Mouse (Mus musculus) cerebellum, adult (tissue): ENCODE measurements around the gene Crybb3.

Source experiments
- ATAC-seq: cut with Nextera tagmentation; 2 replicates; pipeline ENCODE4 v1.9.2; 2017; ENCODE audit warnings: mild to moderate bottlenecking, moderate library complexity, mixed read lengths; ENCODE audit not compliant: insufficient number of reproducible peaks, low FRiP score, low TSS enrichment

Crybb3 gene

DNA sequence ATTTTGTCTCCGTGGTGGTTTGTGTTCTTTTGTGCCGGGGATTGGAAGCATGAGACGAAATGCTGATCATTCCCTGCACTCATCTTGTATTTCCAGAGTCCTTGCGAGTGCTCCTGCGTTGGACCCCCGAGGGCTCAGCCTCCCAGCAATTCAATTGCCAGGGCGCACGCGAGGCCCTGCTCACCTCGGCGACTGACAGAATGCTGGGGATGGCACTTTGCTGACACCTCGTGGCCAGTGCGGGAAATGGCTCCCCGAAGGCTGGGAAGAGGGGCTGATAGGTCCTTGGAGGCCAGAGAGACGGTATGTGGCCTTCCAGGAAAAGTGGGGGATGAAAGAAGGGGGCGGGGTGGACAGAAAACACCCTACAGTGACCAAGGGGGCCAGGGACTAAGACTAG is 27.1 kb downstream of the Crybb3 start:
- peak; percentile 36; the same call in 1 of the 2 replicates for ATAC-seq

- no peak for ATAC-seq
Observed at GRCm38 (mm10) chr5:113050581-113051185, 30.7 kb downstream of the Crybb3 start.

- no peak for ATAC-seq
Observed at GRCm38 (mm10) chr5:113049876-113050275, 31.5 kb downstream of the Crybb3 start.

- no peak for ATAC-seq
Observed at GRCm38 (mm10) chr5:113045511-113046273, 35.7 kb downstream of the Crybb3 start.

- peak; percentile 71 for ATAC-seq
Observed at GRCm38 (mm10) chr5:113043531-113043930, 37.9 kb downstream of the Crybb3 start.

DNA sequence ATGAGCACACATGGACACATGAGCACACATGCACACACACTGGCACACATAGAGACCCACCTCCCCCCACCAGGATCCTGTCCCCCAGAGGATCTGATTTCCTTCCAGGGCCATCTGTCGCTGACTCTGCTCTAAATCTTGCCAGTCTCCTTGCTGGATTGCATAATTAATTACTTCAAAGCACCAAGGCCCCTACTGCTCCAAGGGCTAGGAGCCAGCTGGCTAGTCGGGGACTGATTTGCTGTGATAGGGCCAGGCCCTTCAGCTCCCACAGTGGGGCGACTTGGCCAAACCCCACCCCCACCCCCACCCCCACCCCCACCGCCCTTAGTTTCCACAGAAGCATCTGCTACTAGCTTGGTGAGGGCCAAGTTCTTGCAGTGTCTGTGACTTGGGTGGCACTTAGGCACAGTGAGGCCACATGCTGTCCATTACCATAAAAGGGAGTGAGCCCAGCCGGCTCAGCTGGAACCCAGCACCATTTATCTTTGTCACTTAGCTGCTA is 39.8 kb downstream of the Crybb3 start:
- ATAC-seq: peak; percentile 74

DNA sequence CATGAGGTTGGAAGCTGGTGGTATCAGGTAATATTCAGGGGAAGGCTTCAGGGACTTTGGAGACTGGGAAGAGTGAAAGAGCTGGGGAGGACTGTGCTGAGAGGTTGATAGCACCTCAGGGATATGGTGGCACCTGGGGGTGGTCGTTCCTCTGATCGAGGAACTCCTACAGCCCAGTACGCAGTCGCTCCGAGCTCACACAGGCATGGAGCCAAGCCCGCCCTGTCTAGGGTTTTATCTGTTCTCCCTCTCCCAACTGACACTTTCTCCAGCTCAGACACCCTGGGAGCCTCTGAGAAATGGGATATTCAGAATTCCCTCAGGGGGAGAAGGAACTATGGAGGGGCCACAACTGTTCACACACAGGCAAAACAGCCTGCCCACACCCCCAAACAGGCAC is 40.6 kb downstream of the Crybb3 start:
- ATAC-seq: no peak

GRCm38 (mm10) chr5:113038601-113039000 is 42.8 kb downstream of the Crybb3 start:
- no peak for ATAC-seq

GRCm38 (mm10) chr5:113035094-113036047 is 46.0 kb downstream of the Crybb3 start:
- no peak; the same call in 1 of the 2 replicates for ATAC-seq

DNA sequence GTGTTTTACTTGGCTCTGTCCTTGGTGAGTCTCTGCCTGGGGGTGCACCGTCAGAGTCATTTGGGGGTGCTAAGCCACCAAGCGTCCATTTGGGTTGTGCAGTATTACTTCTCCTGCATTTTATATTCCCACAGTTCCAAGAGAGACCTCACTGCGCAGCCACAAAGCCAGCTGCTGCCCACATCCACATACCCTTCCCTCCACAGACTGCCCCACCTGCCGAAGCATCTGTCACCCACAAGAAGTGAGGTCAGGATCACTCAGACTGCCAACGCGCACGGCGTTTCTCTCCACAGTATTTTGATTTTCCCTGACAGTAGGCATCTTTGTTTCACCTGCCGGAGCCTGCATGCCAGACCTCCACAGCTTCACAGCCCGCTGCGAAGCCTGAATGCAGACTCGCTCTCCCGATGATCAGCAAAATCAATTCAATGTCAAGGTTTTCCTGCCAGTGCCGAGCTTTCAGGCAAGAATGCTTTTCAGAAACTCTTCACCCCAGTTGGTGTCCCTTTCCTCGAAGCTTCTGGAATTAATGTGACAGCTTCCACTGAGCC is 50.1 kb downstream of the Crybb3 start:
- 0 out of 2 replicates have a peak, but pooled peaks have one; percentile 32 for ATAC-seq

GRCm38 (mm10) chr5:113030082-113030481 is 51.3 kb downstream of the Crybb3 start:
- no peak for ATAC-seq

GRCm38 (mm10) chr5:113026706-113027105 is 54.7 kb downstream of the Crybb3 start:
- no peak for ATAC-seq
